Mouse (Mus musculus) midbrain, embryonic 15.5 days (tissue): Measurements from ENCODE around the gene Uvrag. TPM values are rescaled to one million over a fixed set of nuclear protein-coding genes. Genes with fewer than 3 reads are reported as not detected.
"Not testable (repeated sequence)": the region's sequence is repeated elsewhere in the genome, so short reads cannot be mapped to it uniquely, and the experiment has no call there.

Experiments used
- ATAC-seq: fragments of 200-750 bp; cut with Nextera tagmentation; replicated peaks from 2 replicates; pipeline ENCODE4 v1.8.0; 2017; ENCODE audit warnings: moderate TSS enrichment
- H3K27ac ChIP-seq: fragments of 300-500 bp; sonication (generic); 2 replicates; pipeline ENCODE4 v1.5.1; 2015; ENCODE audit warnings: mild to moderate bottlenecking, inconsistent platforms
- H3K27me3 ChIP-seq: fragments of 300-500 bp; sonication (generic); replicated peaks from 2 replicates; pipeline ENCODE4 v1.6.1; 2015; ENCODE audit warnings: inconsistent platforms
- H3K36me3 ChIP-seq: fragments of 300-500 bp; sonication (generic); replicated peaks from 2 replicates; pipeline ENCODE4 v1.6.1; 2015; ENCODE audit warnings: inconsistent platforms
- H3K4me1 ChIP-seq: fragments of 300-500 bp; sonication (generic); 2 replicates; pipeline ENCODE4 v1.6.1; 2015; ENCODE audit warnings: inconsistent platforms
- H3K4me2 ChIP-seq: fragments of 300-500 bp; sonication (generic); 2 replicates; pipeline ENCODE4 v1.6.1; 2015; ENCODE audit warnings: inconsistent platforms, mild to moderate bottlenecking, moderate library complexity
- H3K4me3 ChIP-seq: fragments of 300-500 bp; sonication (generic); 2 replicates; pipeline ENCODE4 v1.5.1; 2015; ENCODE audit warnings: mild to moderate bottlenecking, inconsistent platforms
- H3K9ac ChIP-seq: fragments of 300-500 bp; sonication (generic); 2 replicates; pipeline ENCODE4 v1.6.1; 2015; ENCODE audit warnings: mild to moderate bottlenecking, inconsistent platforms
- H3K9me3 ChIP-seq: fragments of 300-500 bp; sonication (generic); 2 replicates; pipeline ENCODE4 v1.6.1; 2016; ENCODE audit warnings: inconsistent platforms
- WGBS: fragments of 180-500 bp; shearing (Covaris S2); methylation state at CpG from one replicate; pipeline ENCODE4 v1.1.7; 2015; ENCODE audit warnings: mixed read lengths; 5-methylcytosine and 5-hydroxymethylcytosine counted together
- polyA plus RNA-seq: library from polyadenylated mRNA; unstranded; fragments of >200 nt; fragmentation: Nextera tagmentation; extraction: Ambion mirVana; gene quantifications from 2 replicates; pipeline ENCODE4 v1.2.1, GENCODE M21; 2015

The Uvrag gene
- polyA plus RNA-seq, 1 experiment from 2014 or later, result 16.8 TPM

DNA sequence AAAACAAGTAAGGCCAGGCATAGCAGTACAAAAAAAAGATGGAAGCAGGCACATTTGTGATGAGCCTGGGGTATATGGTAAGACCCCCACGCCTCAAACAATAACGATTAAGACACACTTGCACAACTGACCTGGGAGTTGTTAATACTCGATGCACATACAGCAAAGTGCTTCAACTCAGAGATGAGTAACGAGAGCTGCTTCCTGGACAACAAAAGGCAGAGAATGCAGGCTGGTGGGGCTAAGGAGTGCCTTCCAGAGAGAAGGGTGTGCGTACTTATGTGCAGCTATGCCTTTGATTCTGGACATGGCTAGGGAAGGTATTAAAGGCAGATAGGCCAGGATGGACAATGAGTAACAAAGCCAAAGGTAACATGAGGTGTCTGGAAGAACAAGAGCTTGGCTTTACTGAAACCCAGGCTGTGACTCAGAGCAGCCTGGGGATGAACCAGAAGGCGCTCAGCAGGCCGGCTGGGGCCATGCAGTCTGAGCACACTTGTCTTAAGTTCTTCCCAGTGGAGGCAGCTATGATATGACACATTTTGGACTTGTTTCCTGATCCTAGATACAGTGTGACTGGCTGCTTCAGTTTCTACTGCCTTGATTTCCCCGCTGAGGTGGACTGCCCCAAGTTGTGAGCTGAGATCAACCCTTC, 172.1 kb downstream of the Uvrag start:
- Histone ChIP-seq H3K27me3 (0 out of 2 replicates have a peak, but pooled peaks cover 3% of the 10 kb centered on the region), H3K27ac (no peak overlapping the region), H3K4me2 (no peak overlapping the region), H3K4me1 (peaks cover 13% of the 10 kb centered on the region), H3K4me3 (no peak overlapping the region), H3K9me3 (no peaks in the 10 kb centered on the region), H3K36me3 (no peaks in the 10 kb centered on the region), H3K9ac (no peak overlapping the region)
- ATAC-seq, result no peak
- 62% methylated on average over 8 of the region's 8 CpGs for WGBS

GRCm38 (mm10) chr7:98968082-98968674, 172.8 kb downstream of the Uvrag start:
- Histone ChIP-seq H3K9ac (peak overlapping the region; percentile 18), H3K9me3 (no peaks in the 10 kb centered on the region), H3K27ac (peak overlapping the region; percentile 47; the same call in 1 of the 2 replicates), H3K36me3 (no peaks in the 10 kb centered on the region), H3K4me1 (peaks cover 13% of the 10 kb centered on the region), H3K27me3 (0 out of 2 replicates have a peak, but pooled peaks cover 3% of the 10 kb centered on the region), H3K4me2 (peak overlapping the region; percentile 45), H3K4me3 (peak overlapping the region; percentile 10)
- peak; percentile 51 for ATAC-seq
- 13% methylated on average over 16 of the region's 16 CpGs for WGBS

DNA sequence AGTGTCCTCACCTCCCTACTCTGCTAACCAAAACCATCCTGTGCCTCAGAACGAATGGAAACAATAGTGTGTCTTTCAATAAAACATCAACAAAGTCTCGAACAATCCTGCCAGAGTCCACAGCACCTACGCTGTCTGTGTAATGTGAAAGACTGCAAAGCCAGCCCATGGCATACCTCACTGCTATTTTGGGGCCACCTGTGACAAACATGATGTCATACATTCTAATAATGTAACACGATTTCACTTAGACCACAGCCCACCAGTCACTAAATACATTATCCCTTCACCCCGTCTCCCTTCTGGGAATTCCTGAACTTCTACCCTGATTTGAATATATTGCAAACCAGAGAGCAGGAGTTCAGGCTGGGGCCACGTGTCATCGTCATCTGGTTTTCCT, 173.3 kb downstream of the Uvrag start:
- Histone ChIP-seq H3K4me3 (peak overlapping the region; percentile 10; the same call in 1 of the 2 replicates), H3K36me3 (no peaks in the 10 kb centered on the region), H3K4me1 (peaks cover 13% of the 10 kb centered on the region), H3K4me2 (peak overlapping the region; percentile 45), H3K9ac (peak overlapping the region; percentile 18), H3K27ac (no peak overlapping the region), H3K27me3 (0 out of 2 replicates have a peak, but pooled peaks cover 3% of the 10 kb centered on the region), H3K9me3 (no peaks in the 10 kb centered on the region)
- WGBS, result 40% methylated on average over 7 of the region's 7 CpGs
- ATAC-seq, result no peak

GRCm38 (mm10) chr7:98963581-98963980, 177.4 kb downstream of the Uvrag start:
- 93% methylated on average over 13 of the region's 13 CpGs for WGBS
- H3K27me3 ChIP-seq, H3K4me2 ChIP-seq, H3K9ac ChIP-seq, H3K27ac ChIP-seq, H3K4me3 ChIP-seq, H3K9me3 ChIP-seq, H3K36me3 ChIP-seq, ATAC-seq: not testable (repeated sequence)
- H3K4me1 ChIP-seq, result peaks cover 13% of the 10 kb centered on the region

GRCm38 (mm10) chr7:98962547-98963311, 178.2 kb downstream of the Uvrag start:
- Histone ChIP-seq H3K27me3 (no peaks in the 10 kb centered on the region), H3K27ac (no peak overlapping the region), H3K4me3 (no peak overlapping the region), H3K4me2 (no peak overlapping the region), H3K4me1 (peaks cover 6% of the 10 kb centered on the region), H3K9me3 (no peaks in the 10 kb centered on the region), H3K9ac (no peak overlapping the region), H3K36me3 (no peaks in the 10 kb centered on the region)
- ATAC-seq, result peak; percentile 80
- 38% methylated on average over 13 of the region's 13 CpGs for WGBS

DNA sequence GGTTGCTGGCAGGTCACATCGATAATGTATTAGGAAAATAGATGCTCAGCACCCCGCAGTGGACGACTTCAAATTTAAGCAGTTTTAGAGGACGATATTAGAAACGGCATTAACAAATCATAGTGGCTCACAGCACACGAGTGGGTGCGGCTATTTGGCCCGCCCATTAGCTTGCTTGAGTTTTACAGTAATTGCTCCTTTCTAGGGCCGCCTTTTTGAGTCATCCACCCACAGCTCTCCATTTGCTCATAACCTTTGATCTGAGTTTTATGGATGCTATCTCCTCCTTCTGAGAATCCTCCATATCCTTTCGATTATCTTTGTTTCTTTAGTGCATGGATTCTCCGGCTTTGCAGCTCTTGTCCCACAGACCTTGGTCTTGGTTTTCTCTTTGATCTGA, 178.9 kb downstream of the Uvrag start:
- no peak overlapping the region for H3K9ac ChIP-seq
- 83% methylated on average over 11 of the region's 11 CpGs for WGBS
- H3K4me2 ChIP-seq, result no peak overlapping the region
- no peaks in the 10 kb centered on the region for H3K27me3 ChIP-seq
- no peak overlapping the region for H3K27ac ChIP-seq
- no peak overlapping the region for H3K4me3 ChIP-seq
- peaks cover under 1% of the 10 kb centered on the region; the same call in 1 of the 2 replicates for H3K4me1 ChIP-seq
- no peaks in the 10 kb centered on the region for H3K36me3 ChIP-seq
- H3K9me3 ChIP-seq, result no peaks in the 10 kb centered on the region
- ATAC-seq, result no peak

DNA sequence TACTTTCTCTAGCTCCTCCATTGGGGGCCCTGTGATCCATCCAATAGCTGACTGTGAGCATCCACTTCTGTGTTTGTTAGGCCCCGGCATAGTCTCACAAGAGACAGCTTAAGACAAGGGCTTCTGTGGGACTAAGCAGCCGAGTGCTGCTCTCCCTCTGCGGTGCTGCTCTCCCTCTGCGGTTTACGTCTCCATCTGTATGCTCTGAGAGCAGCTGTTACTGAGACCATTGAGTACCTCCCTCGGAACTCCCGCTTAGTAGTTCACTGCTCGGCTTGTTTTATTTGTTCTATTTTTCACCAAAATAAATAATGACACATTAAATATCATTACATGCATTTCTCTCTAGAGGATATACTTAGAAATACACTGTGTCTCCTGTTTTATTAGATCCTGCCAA, 180.7 kb downstream of the Uvrag start:
- no peak for ATAC-seq
- Histone ChIP-seq H3K36me3 (no peaks in the 10 kb centered on the region), H3K4me2 (no peak overlapping the region), H3K4me3 (no peak overlapping the region), H3K27ac (no peak overlapping the region), H3K27me3 (no peaks in the 10 kb centered on the region), H3K4me1 (peaks cover 4% of the 10 kb centered on the region; the same call in 1 of the 2 replicates), H3K9ac (no peak overlapping the region), H3K9me3 (no peaks in the 10 kb centered on the region)
- 72% methylated on average over 8 of the region's 8 CpGs for WGBS

DNA sequence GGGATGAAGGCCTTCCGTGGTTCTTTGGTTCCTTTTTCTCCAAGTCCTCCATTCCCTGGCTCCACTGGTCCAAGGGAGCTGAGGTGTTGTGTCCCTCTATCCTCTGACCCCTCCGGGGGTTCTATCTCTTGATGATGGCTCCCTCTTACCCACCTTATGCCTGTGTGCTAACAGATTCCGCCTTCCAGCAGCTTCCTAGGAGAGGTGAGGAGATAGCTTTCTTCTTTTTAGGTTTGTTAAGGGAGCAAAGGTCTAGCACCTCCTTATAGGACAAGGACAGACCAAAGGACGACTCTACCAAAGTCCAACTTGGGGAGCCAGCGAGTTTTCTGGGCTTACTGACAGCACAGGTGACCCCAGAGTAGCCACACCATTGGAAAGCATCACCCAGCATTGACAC, 181.7 kb downstream of the Uvrag start:
- Histone ChIP-seq H3K36me3 (no peaks in the 10 kb centered on the region), H3K4me2 (no peak overlapping the region), H3K4me3 (no peak overlapping the region), H3K9ac (no peak overlapping the region), H3K27me3 (no peaks in the 10 kb centered on the region), H3K4me1 (peaks cover 7% of the 10 kb centered on the region; the same call in 1 of the 2 replicates), H3K27ac (no peak overlapping the region), H3K9me3 (no peaks in the 10 kb centered on the region)
- 92% methylated on average over 5 of the region's 5 CpGs for WGBS
- no peak for ATAC-seq

GRCm38 (mm10) chr7:98958172-98958571, 182.8 kb downstream of the Uvrag start:
- Histone ChIP-seq H3K4me2 (no peak overlapping the region), H3K4me1 (peaks cover 7% of the 10 kb centered on the region; the same call in 1 of the 2 replicates), H3K9ac (no peak overlapping the region), H3K27me3 (no peaks in the 10 kb centered on the region), H3K9me3 (no peaks in the 10 kb centered on the region), H3K27ac (no peak overlapping the region), H3K36me3 (no peaks in the 10 kb centered on the region), H3K4me3 (no peak overlapping the region)
- no peak for ATAC-seq
- whole genome bisulfite sequencing, result 21% methylated on average over 9 of the region's 11 CpGs

- Histone ChIP-seq H3K9ac (no peak overlapping the region), H3K27me3 (no peaks in the 10 kb centered on the region), H3K4me2 (no peak overlapping the region), H3K27ac (no peak overlapping the region), H3K4me3 (no peak overlapping the region), H3K9me3 (no peaks in the 10 kb centered on the region), H3K4me1 (peaks cover 7% of the 10 kb centered on the region; the same call in 1 of the 2 replicates), H3K36me3 (no peaks in the 10 kb centered on the region)
- 81% methylated on average over 8 of the region's 8 CpGs for WGBS
- no peak for ATAC-seq
Observed at GRCm38 (mm10) chr7:98957111-98957741, 183.7 kb downstream of the Uvrag start.

DNA sequence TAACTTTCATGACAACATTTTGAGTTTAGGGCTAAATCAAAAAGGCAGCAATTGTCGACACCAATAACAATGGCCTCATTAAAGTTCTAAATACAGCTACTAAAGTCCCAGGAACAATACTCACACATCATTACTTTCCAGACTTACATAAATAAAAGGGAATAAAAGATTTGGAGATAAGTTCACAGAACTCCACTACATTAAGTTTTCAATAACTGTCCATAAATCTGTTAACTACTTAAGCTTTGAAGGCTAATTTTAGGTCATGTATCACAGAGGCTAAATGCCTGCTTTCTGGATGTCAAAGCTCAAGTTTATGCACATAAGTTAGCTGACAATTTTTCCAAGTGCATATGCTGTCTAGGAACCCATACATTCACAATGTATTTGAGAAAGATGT, 184.3 kb downstream of the Uvrag start:
- no peak overlapping the region for H3K4me3 ChIP-seq
- H3K27me3 ChIP-seq, result no peaks in the 10 kb centered on the region
- H3K9me3 ChIP-seq, result no peaks in the 10 kb centered on the region
- H3K9ac ChIP-seq, result no peak overlapping the region
- no peak overlapping the region for H3K27ac ChIP-seq
- H3K4me1 ChIP-seq, result peaks cover 7% of the 10 kb centered on the region; the same call in 1 of the 2 replicates
- H3K4me2 ChIP-seq, result no peak overlapping the region
- 72% methylated on average over 1 of the region's 1 CpGs for WGBS
- no peak for ATAC-seq
- no peaks in the 10 kb centered on the region for H3K36me3 ChIP-seq

GRCm38 (mm10) chr7:98953649-98954048, 187.3 kb downstream of the Uvrag start:
- peaks cover 7% of the 10 kb centered on the region; the same call in 1 of the 2 replicates for H3K4me1 ChIP-seq
- 82% methylated on average over 3 of the region's 3 CpGs for WGBS

More at GRCm38 (mm10) chr7:98953649-98954048, 187.3 kb downstream of the Uvrag start:
- no peaks in the 10 kb centered on the region for H3K27me3 ChIP-seq
- H3K9ac ChIP-seq, result no peak overlapping the region
- H3K36me3 ChIP-seq, result no peaks in the 10 kb centered on the region
- no peak overlapping the region for H3K27ac ChIP-seq
- H3K9me3 ChIP-seq, result no peaks in the 10 kb centered on the region
- H3K4me3 ChIP-seq, result no peak overlapping the region
- no peak overlapping the region for H3K4me2 ChIP-seq
- no peak for ATAC-seq
